Mouse (Mus musculus) frontal cortex, postnatal 25 days (tissue): Measurements from ENCODE around the gene Vezf1.
A peak's percentile ranks its signal among the peaks of the same experiment; 100 is the strongest.
"Not testable (repeated sequence)": the region's sequence is repeated elsewhere in the genome, so short reads cannot be mapped to it uniquely, and the experiment has no call there.

Experiments
- DNase-seq, 2 experiments: peaks; one replicate each; pipeline ENCODE4 v3.0.0; 2022; ENCODE audit warnings: low spot score in 2 of 2

Vezf1 gene

GRCm38 (mm10) chr11:88067586-88068410 is at the start of gene Vezf1:
TSS of gene Vezf1 (plus strand) at chr11:88068279.
- peak; percentile 31 to 43 for DNase-seq

GRCm38 (mm10) chr11:88023933-88024332 is 44.1 kb upstream of the Vezf1 start:
- DNase-seq = no peak

GRCm38 (mm10) chr11:88027391-88028035 is 40.6 kb upstream of the Vezf1 start:
- DNase-seq = no peak

- peak in 1 of 2 experiments; percentile 35 for DNase-seq
Observed at GRCm38 (mm10) chr11:88028193-88028684, 39.8 kb upstream of the Vezf1 start.

DNA sequence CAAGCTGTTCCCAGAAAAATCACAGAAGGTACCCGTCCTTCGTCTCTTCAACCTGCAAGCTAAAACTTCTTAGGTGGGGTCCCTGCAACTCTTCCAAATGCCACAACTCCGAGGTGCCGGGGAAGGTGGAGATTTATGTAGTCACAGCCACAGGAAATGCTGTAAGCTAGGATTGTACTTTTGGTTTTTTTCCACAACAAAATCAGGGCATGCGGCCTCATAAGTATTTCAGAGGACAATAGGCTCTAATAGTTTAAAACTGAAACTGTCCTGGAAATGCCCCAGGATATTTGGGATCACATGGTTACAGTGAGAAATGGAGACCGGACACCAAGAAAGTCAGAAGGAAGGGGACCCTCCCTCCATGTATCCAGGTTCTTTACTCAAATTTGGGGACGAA is 37.9 kb upstream of the Vezf1 start:
- no peak for DNase-seq

- no peak for DNase-seq
Observed at GRCm38 (mm10) chr11:88030836-88031235, 37.2 kb upstream of the Vezf1 start.

DNA sequence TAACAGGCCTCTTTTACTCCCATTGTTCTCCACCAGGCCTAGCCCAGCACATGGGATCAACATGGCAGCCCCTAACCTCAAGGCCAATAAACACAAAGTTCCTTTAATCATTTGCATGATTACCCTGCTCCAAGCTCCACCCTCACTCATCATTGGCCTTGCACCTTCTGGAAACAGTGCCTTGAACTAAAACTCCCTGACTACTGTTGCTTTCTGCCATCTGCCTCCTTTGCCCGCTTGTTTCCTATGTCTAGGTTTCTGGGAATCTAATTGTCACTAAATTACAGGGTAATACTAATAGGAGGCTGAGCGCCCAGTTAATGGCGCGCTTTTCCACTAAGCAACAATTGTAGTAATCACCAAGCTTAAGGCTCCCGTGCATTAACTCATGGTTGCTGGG is 36.3 kb upstream of the Vezf1 start:
- no peak for DNase-seq

GRCm38 (mm10) chr11:88035970-88036369 is 32.1 kb upstream of the Vezf1 start:
- no peak for DNase-seq

GRCm38 (mm10) chr11:88036761-88037251 is 31.3 kb upstream of the Vezf1 start:
- no peak for DNase-seq

DNA sequence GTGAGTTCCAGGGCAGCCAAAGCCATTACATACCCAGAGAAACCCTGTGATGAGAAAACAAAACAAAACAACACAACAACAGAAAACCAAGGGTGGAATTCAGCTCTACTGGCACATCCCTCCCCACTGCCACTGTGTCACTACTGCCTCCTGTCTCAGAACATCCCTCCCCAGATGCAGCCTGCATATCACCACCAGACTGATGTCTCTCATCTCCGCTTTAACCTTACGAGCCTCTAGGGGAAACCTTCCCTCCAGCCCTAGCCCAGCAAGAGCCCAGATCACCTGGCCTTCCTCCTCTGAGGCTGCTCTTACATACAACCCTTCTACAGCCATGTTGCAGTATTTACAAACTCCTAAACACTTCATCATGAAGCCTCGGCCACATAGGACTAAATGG is 30.7 kb upstream of the Vezf1 start:
- DNase-seq = no peak

DNA sequence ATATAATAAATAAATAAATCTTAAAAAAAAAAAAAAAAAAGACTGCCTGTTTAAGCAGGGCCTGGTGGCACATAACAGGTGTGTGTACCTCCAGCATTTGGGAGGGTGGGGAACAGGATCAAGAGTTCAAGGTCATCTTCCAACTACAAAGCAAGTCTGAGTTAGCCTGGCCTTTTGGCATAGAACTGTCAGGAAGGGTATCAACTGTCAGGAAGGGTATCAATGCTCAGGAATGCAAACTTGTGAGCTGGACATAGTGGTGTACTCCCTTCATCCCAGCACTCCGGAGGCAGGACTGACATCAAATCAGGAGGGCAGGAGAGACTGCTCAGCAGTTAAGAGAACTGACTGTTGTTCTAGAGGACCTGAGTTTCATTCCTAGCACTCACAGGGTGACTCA is 29.0 kb upstream of the Vezf1 start:
- no peak for DNase-seq

- DNase-seq = no peak
Observed at GRCm38 (mm10) chr11:88044314-88044713, 23.8 kb upstream of the Vezf1 start.

DNA sequence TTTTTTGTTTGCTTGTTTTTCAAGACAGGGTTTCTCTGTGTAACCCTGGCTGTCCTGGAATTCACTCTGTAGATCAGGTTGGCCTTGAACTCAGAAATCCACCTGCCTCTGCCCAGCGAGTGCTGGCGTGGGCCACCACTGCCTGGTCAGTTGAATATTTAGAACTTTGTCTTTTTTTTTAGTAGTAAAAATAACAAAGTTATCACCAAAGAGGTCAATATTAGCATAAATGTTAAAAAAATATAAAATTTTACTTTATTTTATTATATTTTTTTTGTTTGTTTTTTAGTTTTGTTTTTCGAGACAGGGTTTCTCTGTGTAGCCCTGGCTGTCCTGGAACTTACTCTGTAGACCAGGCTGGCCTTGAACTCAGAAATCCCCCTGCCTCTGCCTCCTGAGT is 22.9 kb upstream of the Vezf1 start:
- not testable (repeated sequence) for DNase-seq

- no peak for DNase-seq
Observed at GRCm38 (mm10) chr11:88045878-88046277, 22.2 kb upstream of the Vezf1 start.

GRCm38 (mm10) chr11:88046323-88046937 is 21.6 kb upstream of the Vezf1 start:
- no peak for DNase-seq

- peak; percentile 94 to 97 for DNase-seq
Observed at GRCm38 (mm10) chr11:88046944-88047794, 20.9 kb upstream of the Vezf1 start, which contains the start of gene Srsf1. TSS of gene Srsf1 (plus strand) at chr11:88047373.

DNA sequence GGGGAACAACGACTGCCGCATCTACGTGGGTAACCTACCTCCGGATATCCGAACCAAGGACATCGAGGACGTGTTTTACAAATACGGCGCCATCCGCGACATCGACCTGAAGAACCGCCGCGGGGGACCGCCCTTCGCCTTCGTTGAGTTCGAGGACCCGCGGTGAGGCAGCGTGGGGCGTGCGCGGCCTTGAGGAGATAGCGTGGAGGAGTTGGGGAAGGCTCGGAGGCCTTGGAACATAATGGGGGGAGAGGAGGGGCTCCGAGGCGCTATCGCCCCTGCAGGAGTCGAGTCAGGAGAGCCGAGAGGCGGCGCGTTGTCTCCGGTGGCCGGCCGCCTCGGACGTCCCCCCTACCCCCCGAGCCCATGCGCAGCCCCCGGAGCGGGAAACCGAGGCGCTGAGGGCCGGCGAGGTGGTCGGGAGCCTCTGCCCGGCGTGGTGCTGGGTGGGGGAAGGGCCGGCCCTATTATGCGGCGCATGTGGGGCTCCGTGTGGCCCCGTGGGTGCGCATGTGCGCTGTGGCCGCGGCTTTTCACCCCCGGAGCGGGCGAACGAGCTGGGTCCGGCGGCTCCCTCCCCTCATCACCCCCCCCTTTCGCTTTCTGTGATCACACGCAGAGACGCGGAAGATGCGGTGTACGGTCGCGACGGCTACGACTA is 20.1 kb upstream of the Vezf1 start:
- peak; percentile 51 to 55 for DNase-seq

GRCm38 (mm10) chr11:88048961-88049670 is 19.0 kb upstream of the Vezf1 start:
- no peak for DNase-seq

DNA sequence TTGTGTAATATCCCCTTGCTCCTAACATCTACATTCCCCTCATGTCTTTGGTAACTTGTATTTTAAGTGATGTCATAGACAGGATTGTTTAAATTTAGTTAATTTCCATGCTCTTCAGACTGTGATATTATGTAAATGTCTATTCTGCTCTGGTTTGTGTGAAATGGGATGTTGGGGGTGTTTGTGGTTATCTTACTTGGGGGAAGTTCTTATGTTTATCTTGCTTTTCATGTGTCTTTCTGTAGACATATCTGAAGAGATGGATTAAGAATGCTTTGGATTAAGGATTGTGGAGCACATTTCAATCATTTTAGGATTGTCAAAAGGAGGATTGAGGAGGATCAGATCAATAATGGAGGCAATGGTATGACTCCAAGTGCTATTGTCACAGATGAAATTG is 18.3 kb upstream of the Vezf1 start:
- DNase-seq = no peak

GRCm38 (mm10) chr11:88052638-88053037 is 15.4 kb upstream of the Vezf1 start:
- DNase-seq = no peak
